ENCODE assay signal across 18 mouse cellular contexts in the genomic region with DNA sequence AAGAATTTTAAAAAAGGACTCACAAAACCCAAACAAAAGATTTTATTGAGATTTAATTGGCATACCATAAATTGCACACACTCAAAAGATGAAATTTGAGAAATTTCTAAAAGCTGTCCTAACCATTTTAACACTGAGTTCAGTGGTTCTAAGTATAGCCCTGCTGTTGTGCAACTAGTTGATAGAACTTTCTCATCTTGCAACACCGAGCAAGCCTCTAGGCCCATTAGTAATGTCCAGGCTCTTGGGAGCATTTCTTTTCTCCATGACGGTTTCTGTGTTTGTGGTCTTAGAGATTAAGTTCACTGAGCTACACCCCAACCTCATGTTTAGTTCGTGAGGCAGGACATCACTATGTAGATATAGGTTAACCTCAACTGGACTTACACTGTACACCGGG.
A peak's percentile ranks its signal among the peaks of the same experiment; 100 is the strongest.
DNase-seq lines count a peak whose midpoint lies in the region; ATAC-seq and TF ChIP-seq lines count a peak whose summit lies in the region.
"Had no signal": no experiment of that assay in that cellular context is flagged by ENCODE, and none has a peak within 500 bp of the region (broad histone marks: within the 10 kb centered on the region; RNA-seq: fewer than 3 reads in every experiment).

No protein-coding gene starts in this region.

- H3K4me2 ChIP-seq in heart, embryonic 16.5 days (ENCODE audit: low read depth, low read length) = no peak overlapping the region
- H3K4me2 ChIP-seq: heart, embryonic 13.5 days; hindbrain, embryonic 15.5 days; liver, embryonic 13.5 days had no signal

- no peaks in the 10 kb centered on the region for H3K27me3 ChIP-seq in heart, embryonic 16.5 days (ENCODE audit: control insufficient read depth, insufficient read depth, low read length)
- H3K27me3 ChIP-seq in C2C12 (ENCODE audit: control insufficient read depth, insufficient read depth, insufficient read length) = no peaks in the 10 kb centered on the region
- H3K27me3 ChIP-seq in megakaryocyte, embryonic 14.5 days (replicated peaks) = peaks cover 51% of the 10 kb centered on the region
- H3K27me3 ChIP-seq: heart, embryonic 13.5 days; hindbrain, embryonic 15.5 days; liver, embryonic 13.5 days had no signal

- intact Hi-C loops in heart, postnatal 14 days (cut with DNase I) = loop anchor here (2.0 kb wide), 1 partner anchor 32 kb away; no protein-coding TSS in a partner anchor

- no peaks in the 10 kb centered on the region for H3K79me2 ChIP-seq in C2C12 (ENCODE audit: control insufficient read depth, insufficient read depth)

- no peak overlapping the region for H3K9ac ChIP-seq in heart, embryonic 16.5 days (ENCODE audit: low read length)
- H3K9ac ChIP-seq: heart, embryonic 13.5 days; hindbrain, embryonic 15.5 days; liver, embryonic 13.5 days had no signal

- H3ac ChIP-seq in C2C12 (ENCODE audit: control insufficient read depth, insufficient read length, low read depth) = no peak overlapping the region

- peaks cover 35% of the 10 kb centered on the region for H3K4me1 ChIP-seq in heart, embryonic 16.5 days (ENCODE audit: control insufficient read depth, insufficient read depth, low read length)
- H3K4me1 ChIP-seq in brown adipose tissue, adult 24 weeks (ENCODE audit: control insufficient read depth, insufficient read depth, insufficient read length, low read length) = peaks cover 34% of the 10 kb centered on the region
- H3K4me1 ChIP-seq in megakaryocyte, embryonic 14.5 days = peaks cover 24% of the 10 kb centered on the region

- no peak for ATAC-seq in heart, embryonic 16.5 days (replicated peaks; ENCODE audit: extremely low read depth, insufficient read depth, low FRiP score)
- ATAC-seq: activated CD4-positive, CD25-positive, alpha-beta regulatory T cell, adult 4 months; forebrain, embryonic 14.5 days had no signal

- TF ChIP-seq CTCF in C2C12 (IDR thresholded peaks at IDR 0.05; ENCODE audit: control insufficient read depth, insufficient read depth, insufficient read length) = no peak

- no peaks in the 10 kb centered on the region for H3K79me3 ChIP-seq in C2C12 (ENCODE audit: low read depth)

- DNase-seq in heart, postnatal 14 days = no peak
- DNase-seq in left cerebral cortex, adult 18-20 months (ENCODE audit: low spot score in 2 of 2) = no peak
- no peak for DNase-seq in embryo, embryonic 11 days
- DNase-seq: cerebellum, adult 11-12 months; cerebellum, postnatal 36 days; kidney, adult 11 months; kidney, postnatal 10 days; liver, embryonic 13.5 days; midbrain, embryonic 14.5 days; right cerebral cortex, postnatal 25 days had no signal

- H3K4me3 ChIP-seq in heart, embryonic 16.5 days (ENCODE audit: low read length) = no peak overlapping the region
- no peak overlapping the region for H3K4me3 ChIP-seq in C2C12 (ENCODE audit: insufficient read depth, poor library complexity, severe bottlenecking)
- H3K4me3 ChIP-seq in brown adipose tissue, adult 24 weeks (ENCODE audit: insufficient read depth, low read depth, low read length) = no peak overlapping the region
- H3K4me3 ChIP-seq in megakaryocyte, embryonic 14.5 days (replicated peaks) = peak overlapping the region; percentile 29
- H3K4me3 ChIP-seq: heart, embryonic 13.5 days; hindbrain, embryonic 15.5 days; liver, embryonic 13.5 days had no signal

- H3K36me3 ChIP-seq in heart, embryonic 16.5 days (ENCODE audit: control insufficient read depth, insufficient read depth) = no peaks in the 10 kb centered on the region
- no peaks in the 10 kb centered on the region for H3K36me3 ChIP-seq in C2C12 (ENCODE audit: control insufficient read depth, insufficient read depth)
- no peaks in the 10 kb centered on the region for H3K36me3 ChIP-seq in megakaryocyte, embryonic 14.5 days (replicated peaks; ENCODE audit: low read length)
- H3K36me3 ChIP-seq: heart, embryonic 13.5 days; hindbrain, embryonic 15.5 days; liver, embryonic 13.5 days had no signal

- WGBS in heart, embryonic 16.5 days = 56% methylated on average over 4 of the region's 4 CpGs

- peaks cover 7% of the 10 kb centered on the region for H3K9me3 ChIP-seq in heart, embryonic 16.5 days (replicated peaks; ENCODE audit: control insufficient read depth, low read length)
- H3K9me3 ChIP-seq in megakaryocyte, embryonic 14.5 days = no peaks in the 10 kb centered on the region
- H3K9me3 ChIP-seq: hindbrain, embryonic 15.5 days; liver, embryonic 13.5 days had no signal

- peak overlapping the region; percentile 25 for H3K27ac ChIP-seq in heart, embryonic 16.5 days (ENCODE audit: low read length)
- peak overlapping the region; percentile 77 for H3K27ac ChIP-seq in brown adipose tissue, adult 24 weeks (replicated peaks; ENCODE audit: low read depth, low read length)
- H3K27ac ChIP-seq: heart, embryonic 13.5 days; hindbrain, embryonic 15.5 days; liver, embryonic 13.5 days had no signal

TF ChIP-seq in C2C12, 6 proteins besides CTCF, POLR2A, EP300 and RAD21:
- TF ChIP-seq MYOD1 (IDR thresholded peaks at IDR 0.05; ENCODE audit: control insufficient read depth, insufficient read length, low read depth) (no peak), CEBPB (IDR thresholded peaks at IDR 0.05; ENCODE audit: low read depth) (peak; percentile 77)
